Mouse (Mus musculus) ES-E14 (cell line): Measurements from ENCODE around the gene Nuak1. TPM values are rescaled to one million over a fixed set of nuclear protein-coding genes. Genes with fewer than 3 reads are reported as not detected.

Experiments
- DNase-seq: peaks from one replicate; pipeline ENCODE4 v3.0.0-alpha.2; 2013; ENCODE audit warnings: low read depth, low spot score
- H3K27ac ChIP-seq: 2 replicates; pipeline ENCODE4 v1.5.1; 2012; ENCODE audit warnings: low read depth, mild to moderate bottlenecking, low read length, moderate library complexity, mixed read lengths; ENCODE audit not compliant: poor library complexity, insufficient read depth, severe bottlenecking
- H3K36me3 ChIP-seq: 2 replicates; pipeline ENCODE4 v1.6.1; 2012; ENCODE audit warnings: mild to moderate bottlenecking, low read length, moderate library complexity, mixed read lengths; ENCODE audit not compliant: control insufficient read depth, poor library complexity, insufficient read depth, severe bottlenecking
- H3K4me1 ChIP-seq, 2 experiments: fragments of 150-350 bp in 1 of 2; sonication (generic) in 1 of 2; 2 replicates each; pipeline ENCODE4 v1.6.1; 2012; ENCODE audit warnings: low read length in 2 of 2, mild to moderate bottlenecking in 1 of 2, mixed read lengths in 1 of 2; ENCODE audit not compliant: control insufficient read depth in 2 of 2, insufficient read depth in 2 of 2, poor library complexity in 1 of 2
- H3K4me3 ChIP-seq, 2 experiments: fragments of 150-350 bp in 1 of 2; sonication (generic) in 1 of 2; 2 replicates each; pipeline ENCODE4 v1.5.1; 2012; ENCODE audit warnings: low read length in 2 of 2, low read depth in 1 of 2, mild to moderate bottlenecking in 1 of 2, mixed read lengths in 1 of 2; ENCODE audit not compliant: insufficient read depth in 1 of 2, poor library complexity in 1 of 2, severe bottlenecking in 1 of 2
- H3K9ac ChIP-seq: 2 replicates; pipeline ENCODE4 v1.6.1; 2012; ENCODE audit warnings: low read depth, mild to moderate bottlenecking, low read length, mixed read lengths; ENCODE audit not compliant: poor library complexity, insufficient read depth, severe bottlenecking
- H3K9me3 ChIP-seq: fragments of 150-350 bp; sonication (generic); 2 replicates; pipeline ENCODE4 v1.6.1; 2012; ENCODE audit warnings: low read depth, mild to moderate bottlenecking, low read length; ENCODE audit not compliant: control insufficient read depth, insufficient read depth
- CHD2 ChIP-seq: IDR thresholded peaks from 2 replicates; pipeline ENCODE4 v1.6.1; 2014; ENCODE audit warnings: mild to moderate bottlenecking, low read depth, low read length, inconsistent platforms
- HCFC1 ChIP-seq: IDR thresholded peaks from 2 replicates; pipeline ENCODE4 v1.6.1; 2012; ENCODE audit warnings: low read length, inconsistent platforms, borderline replicate concordance; ENCODE audit not compliant: insufficient read depth
- MAFK ChIP-seq: IDR thresholded peaks from 2 replicates; pipeline ENCODE4 v1.6.1; 2014; ENCODE audit warnings: mild to moderate bottlenecking, low read depth, low read length, inconsistent platforms; ENCODE audit not compliant: insufficient read depth
- ZC3H11A ChIP-seq: IDR thresholded peaks from 2 replicates; pipeline ENCODE4 v1.6.1; 2012; ENCODE audit warnings: low read depth, mild to moderate bottlenecking, inconsistent platforms, low read length, borderline replicate concordance
- ZNF384 ChIP-seq: IDR thresholded peaks from 2 replicates; pipeline ENCODE4 v1.6.1; 2012; ENCODE audit warnings: low read depth, low read length, inconsistent platforms
- in situ Hi-C, 2 experiments: fragments of 600-800 bp; cut with MboI; formaldehyde crosslinking; loops; one replicate each; pipeline ENCODE4 v1.15.1; 2025; ENCODE audit warnings: low sequenced_read_pairs in 2 of 2, inconsistent platforms in 1 of 2; ENCODE audit not compliant: unreplicated experiment in 2 of 2
- total RNA-seq: library from RNA; depleted of rRNA; stranded (reverse); fragments of 300-350 nt; gene quantifications from 2 replicates; pipeline ENCODE4 v1.2.3, GENCODE M21; 2012

Gene Nuak1
- total RNA-seq, 1 experiment = 15.1 TPM

- TF ChIP-seq ZNF384 (no peak), MAFK (no peak)
- H3K9ac ChIP-seq = no peak overlapping the region
- DNase-seq = no peak
- H3K4me3 ChIP-seq = no peak overlapping the region
- in situ Hi-C loops = no loop called here
- no peak overlapping the region for H3K27ac ChIP-seq
- H3K9me3 ChIP-seq = no peaks in the 10 kb centered on the region
- H3K4me1 ChIP-seq = peaks cover 0 to 22% of the 10 kb centered on the region in 2 experiments; a peak in 3 of 4 replicates
- H3K36me3 ChIP-seq = no peaks in the 10 kb centered on the region
These were observed 48.2 kb downstream of the Nuak1 start for GRCm38 (mm10) chr10:84392027-84392722.

- DNase-seq = no peak
- no peaks in the 10 kb centered on the region for H3K9me3 ChIP-seq
- no peak overlapping the region for H3K9ac ChIP-seq
- H3K36me3 ChIP-seq = no peaks in the 10 kb centered on the region
- no peak overlapping the region for H3K4me3 ChIP-seq
- in situ Hi-C loops = no loop called here
- TF ChIP-seq CHD2 = no peak
- TF ChIP-seq MAFK = no peak
- TF ChIP-seq ZNF384 = no peak
- no peak for TF ChIP-seq HCFC1
- no peak for TF ChIP-seq ZC3H11A
- H3K4me1 ChIP-seq = peaks cover 7 to 38% of the 10 kb centered on the region in 2 experiments; a peak in 3 of 4 replicates
- H3K27ac ChIP-seq = no peak overlapping the region
These were observed 50.7 kb downstream of the Nuak1 start for GRCm38 (mm10) chr10:84389707-84390106.

GRCm38 (mm10) chr10:84388357-84389141, 51.8 kb downstream of the Nuak1 start:
- no peak for DNase-seq
- Histone ChIP-seq H3K4me3 (no peak overlapping the region; a peak in 1 of 4 replicates), H3K27ac (no peak overlapping the region), H3K4me1 (peaks cover 11 to 39% of the 10 kb centered on the region in 2 experiments), H3K9ac (no peak overlapping the region), H3K9me3 (no peaks in the 10 kb centered on the region), H3K36me3 (no peaks in the 10 kb centered on the region)
- in situ Hi-C loops = no loop called here
- TF ChIP-seq HCFC1 (no peak), ZC3H11A (no peak), MAFK (peak; percentile 92), CHD2 (no peak), ZNF384 (no peak)

- Histone ChIP-seq H3K36me3 (no peaks in the 10 kb centered on the region), H3K9me3 (no peaks in the 10 kb centered on the region), H3K4me3 (no peak overlapping the region), H3K4me1 (peaks cover 16 to 40% of the 10 kb centered on the region in 2 experiments), H3K27ac (no peak overlapping the region), H3K9ac (no peak overlapping the region)
- in situ Hi-C loops = no loop called here
- no peak for DNase-seq
- TF ChIP-seq MAFK = no peak
- no peak for TF ChIP-seq ZC3H11A
- TF ChIP-seq CHD2 = no peak
- TF ChIP-seq HCFC1 = no peak
- no peak for TF ChIP-seq ZNF384
These were observed 53.1 kb downstream of the Nuak1 start for GRCm38 (mm10) chr10:84387338-84387737.
